Mouse (Mus musculus) right cerebral cortex, postnatal 4 days (tissue): ENCODE results near the gene Dhrs2.

ENCODE experiments used
- DNase-seq: peaks from one replicate; pipeline ENCODE4 v3.0.0-alpha.2; 2022

Gene Dhrs2

GRCm38 (mm10) chr14:55255443-55255842 lies 33.6 kb downstream of the Dhrs2 start:
- DNase-seq = no peak

DNA sequence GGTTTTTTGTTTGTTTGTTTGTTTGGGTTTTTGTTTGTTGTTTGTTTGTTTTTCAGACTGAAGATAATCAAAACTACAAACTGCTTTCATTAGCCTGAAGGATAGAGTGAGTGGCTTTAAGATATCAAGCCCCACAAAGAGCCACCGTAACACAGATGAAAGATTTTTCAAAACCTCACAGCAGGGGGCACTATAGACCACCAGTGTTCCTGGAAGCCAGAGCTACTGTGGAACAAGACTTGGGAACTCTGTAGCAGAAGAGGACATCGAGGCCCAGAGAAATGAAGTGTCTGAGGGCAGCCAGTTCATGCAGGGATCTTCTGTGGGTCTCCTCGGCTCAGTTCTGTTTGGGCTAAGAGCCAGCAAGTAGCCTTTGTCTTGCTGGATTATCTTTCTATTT lies 49.4 kb downstream of the Dhrs2 start:
- DNase-seq = peak; percentile 42

DNA sequence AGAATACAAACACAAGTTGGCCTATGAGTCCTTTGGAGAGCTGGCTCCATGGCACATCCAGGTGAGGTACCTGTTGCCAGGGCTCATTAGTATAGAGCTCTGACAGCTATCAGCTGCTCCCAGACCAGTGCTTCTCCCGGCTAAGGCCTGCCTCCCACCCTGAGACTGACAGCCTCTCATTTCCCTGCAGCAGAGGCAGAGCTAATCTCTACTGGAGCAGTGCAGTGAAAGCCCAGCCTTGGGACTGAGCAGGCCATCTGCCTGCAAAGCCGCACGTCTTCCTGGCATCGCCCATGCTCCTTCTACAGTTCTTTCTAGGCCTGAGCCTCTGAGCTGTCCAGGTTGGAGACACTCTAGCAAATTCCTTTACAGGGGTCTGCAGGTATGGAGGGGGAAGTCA lies 51.2 kb downstream of the Dhrs2 start:
- no peak for DNase-seq

- peak; percentile 40 for DNase-seq
Measured at GRCm38 (mm10) chr14:55274810-55275209, 53.0 kb downstream of the Dhrs2 start.

DNA sequence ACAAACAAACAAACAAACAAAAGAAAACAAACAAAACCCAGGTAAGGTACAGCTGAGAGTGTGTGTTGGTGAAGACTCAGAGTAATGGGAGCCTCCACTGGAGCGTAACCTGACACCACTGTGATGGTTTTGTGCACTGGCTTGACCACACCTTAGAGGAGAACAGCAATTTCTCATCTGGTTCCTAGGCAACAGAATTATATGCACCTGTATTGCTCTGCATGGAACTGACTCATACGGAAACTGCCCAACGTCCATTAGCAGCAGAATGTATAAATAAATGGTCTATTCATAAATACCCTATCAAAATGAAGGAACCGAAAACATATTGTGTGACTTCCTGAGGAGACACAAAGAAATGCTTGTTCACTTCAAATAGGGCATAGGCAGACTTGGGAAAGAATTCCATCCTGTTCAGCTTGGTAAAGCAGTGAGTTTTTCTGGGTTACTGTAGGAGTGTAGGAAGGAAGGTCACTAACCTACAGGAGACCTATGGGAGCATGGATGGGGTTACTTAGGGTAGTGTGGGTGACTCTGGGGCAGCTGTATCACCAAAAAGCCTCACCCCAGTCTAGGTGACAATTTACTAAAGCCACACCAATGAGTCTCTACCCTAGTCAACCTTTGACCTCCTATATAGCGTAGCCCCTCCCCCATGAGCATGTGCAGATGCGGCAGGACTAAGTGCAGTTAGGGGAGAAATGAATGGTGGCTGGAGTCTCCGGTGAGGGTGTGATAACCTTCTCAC lies 57.7 kb downstream of the Dhrs2 start:
- DNase-seq = no peak
